Mouse (Mus musculus) thymus, postnatal 10 days (tissue): ENCODE measurements around the gene Memo1.

ENCODE experiments used
- DNase-seq, 2 experiments: peaks; one replicate each; pipeline ENCODE4 v3.0.0; 2021; ENCODE audit warnings: low spot score in 2 of 2

Memo1 gene

DNA sequence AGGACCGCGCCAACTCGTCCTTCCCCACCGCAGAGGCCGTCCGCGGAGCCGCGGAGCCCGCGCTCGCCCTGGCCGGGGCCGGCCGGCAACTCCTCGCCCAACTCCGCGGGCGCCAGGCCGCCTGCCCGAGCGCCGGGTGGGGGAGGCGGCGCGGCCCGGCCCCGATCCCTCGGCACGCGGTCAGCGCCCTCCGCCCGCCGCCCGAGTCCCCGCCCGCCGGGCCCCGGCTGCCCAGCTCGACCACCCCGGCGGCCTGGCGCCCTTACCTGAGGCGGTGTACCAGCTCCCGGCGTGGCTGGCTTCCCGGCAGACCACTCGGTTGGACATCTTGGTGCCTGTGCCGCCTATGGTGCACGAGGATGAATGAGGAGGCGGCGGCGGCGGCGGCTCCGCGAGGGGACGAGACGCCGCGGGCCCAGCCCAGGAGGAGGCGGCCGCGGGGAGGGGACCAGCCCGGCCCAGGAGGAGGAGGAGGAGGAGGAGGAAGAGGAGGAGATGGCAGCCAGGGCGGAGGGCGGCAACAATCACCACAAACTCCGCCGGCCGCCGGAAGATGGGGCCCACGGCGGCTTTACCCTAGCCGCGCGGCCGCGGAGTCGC, 795 bp downstream of the Memo1 start:
- DNase-seq: peak; percentile 66 to 72

DNA sequence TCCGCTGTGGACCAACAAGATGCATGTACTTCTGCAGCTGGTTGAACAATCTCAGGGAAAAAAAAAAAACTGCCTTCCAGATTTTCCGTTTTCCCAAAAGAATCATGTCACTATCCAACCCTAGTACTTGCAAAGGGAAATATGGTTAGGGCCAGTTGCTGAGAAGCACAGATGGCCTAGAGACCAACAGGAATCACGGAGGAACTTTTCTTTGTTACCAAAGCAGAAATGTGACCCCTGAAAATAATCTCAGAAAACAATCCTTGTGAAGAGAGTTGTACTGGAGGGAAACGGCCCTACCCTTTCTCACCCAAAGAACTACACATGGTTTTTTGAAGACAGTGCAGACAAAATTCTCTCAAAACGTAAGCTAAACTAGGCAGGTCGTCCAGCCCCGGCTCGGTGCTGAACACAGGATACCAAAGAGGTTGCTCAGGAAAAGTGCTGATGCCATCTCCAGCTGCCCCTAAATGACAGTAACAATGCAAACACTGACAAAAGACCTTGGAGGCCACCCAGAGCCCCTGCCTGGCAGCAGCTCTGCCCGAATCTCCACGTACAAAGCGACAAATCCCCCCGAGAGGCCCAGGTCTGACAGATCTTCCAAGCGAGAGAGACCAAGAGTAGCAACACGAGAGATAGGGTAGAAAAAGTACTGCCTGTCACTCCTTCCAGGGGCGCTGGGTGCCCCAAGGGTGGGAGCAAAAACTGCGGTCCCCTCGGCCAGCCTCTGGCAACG, 1.5 kb downstream of the Memo1 start:
- DNase-seq: peak; percentile 26 to 35

DNA sequence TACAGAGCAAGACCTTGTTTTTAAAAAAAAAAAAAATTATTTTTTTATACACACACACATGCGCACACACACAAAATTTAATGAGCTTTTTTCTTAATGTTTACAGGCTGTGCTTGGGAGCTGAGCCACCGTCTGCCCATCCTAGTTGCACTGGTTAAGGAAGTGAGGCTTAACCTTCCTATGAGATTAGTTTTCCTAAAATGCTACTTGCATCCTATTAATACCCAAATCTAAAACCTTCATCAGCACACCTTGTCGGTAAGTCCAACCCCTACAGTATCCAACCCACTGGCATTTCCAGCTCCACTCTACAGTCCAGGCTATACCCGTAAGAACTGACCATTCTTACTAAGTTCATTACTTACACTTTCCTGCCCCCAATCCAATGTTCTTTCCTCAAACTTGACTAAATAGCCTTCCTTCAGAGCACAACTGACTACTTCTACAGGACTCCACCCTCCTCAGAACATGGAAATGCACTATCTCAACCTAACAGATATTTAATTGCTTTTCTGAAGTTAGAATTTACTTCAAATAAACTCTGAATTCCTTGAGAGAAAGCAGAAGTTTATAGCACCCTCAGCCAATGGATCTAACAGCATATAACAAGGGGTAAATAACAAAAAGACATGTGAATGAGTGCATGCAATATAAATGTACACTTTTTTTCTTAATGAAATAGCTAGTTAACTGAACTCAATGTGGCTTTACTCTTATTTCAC, 3.5 kb downstream of the Memo1 start:
- DNase-seq: no peak

DNA sequence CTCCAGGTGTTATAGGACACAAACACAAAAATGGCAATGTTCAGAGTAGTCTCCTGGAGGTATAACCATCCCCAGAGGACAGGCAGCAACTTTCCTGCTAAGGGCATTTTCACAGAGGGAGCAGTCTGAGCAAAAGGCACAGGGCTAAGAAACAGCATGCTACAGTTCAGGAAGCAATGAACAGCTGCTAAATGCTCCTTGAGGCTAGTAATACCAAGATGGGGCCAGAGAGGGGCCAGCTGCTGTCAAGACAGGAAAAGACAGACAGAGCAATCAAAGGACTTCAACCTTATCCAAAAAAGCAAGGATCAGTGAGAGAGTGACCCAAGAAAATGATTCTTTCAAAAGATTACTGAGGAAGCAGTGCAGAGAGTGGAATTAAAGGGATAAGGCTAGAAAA, 4.5 kb downstream of the Memo1 start:
- no peak for DNase-seq

DNA sequence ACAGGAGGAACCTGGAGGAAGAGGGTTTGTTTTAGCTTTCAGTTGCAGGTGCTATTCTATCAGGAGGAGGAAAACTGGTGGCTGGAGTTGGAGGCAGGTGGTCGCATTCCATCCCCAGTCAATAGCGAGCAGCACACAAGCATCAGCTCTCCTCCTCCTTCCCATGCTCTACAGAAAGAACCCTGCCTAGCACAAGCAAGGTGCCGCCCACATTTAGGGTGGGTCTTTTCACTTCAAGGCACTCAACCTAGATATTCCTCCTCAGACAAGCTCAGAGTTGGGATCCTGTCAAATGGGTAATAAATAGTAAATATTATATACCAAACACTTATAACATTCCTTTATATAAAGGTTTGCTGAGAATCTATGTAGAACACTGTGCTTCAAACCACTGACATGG, 5.1 kb downstream of the Memo1 start:
- no peak for DNase-seq

DNA sequence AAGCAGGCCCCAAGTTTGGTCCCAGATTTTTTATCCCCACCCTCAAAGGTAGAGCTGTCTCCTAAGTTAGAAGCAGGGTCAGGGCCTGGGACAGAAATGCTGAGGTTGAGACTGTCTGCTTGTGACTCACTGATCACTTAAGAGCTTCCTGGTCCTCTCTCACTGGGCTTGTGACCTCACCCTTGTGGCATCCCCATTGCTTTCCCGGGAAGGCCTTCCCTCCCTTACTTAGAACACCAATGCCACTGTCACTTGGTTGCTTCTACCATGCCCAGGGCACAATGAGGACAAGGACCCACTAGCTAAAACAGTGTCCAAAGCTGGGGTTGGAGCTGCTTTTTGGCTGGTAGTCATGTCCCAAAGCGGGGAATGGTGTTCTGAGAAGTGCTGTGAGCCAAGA, 6.7 kb downstream of the Memo1 start:
- DNase-seq: no peak

DNA sequence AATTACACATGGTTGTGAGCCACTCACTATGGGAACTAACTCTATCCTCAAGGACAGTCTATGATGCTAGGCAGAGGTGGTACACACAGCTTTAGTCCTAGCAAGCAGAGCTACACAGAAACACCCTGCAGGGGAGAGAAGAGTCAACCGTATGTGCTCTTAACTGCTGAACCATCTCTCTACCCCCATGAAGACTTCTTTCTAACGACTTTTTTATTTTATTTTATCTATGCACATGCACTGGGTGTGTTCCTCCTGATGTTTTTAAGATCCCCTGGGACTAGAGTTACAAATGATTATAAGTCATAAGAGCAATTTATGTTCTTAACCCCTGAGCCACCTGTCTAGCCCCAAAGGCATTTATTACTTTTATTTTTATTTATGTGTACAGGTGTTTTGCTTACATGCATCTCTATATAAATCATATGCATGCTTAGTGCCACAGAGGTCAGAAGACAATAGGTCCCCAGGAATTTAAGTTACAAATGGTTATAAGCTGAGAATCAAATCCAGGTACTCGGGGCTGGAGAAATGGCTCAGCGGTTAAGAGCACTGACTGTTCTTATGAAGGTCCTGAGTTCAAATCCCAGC, 9.1 kb downstream of the Memo1 start:
- DNase-seq: no peak

DNA sequence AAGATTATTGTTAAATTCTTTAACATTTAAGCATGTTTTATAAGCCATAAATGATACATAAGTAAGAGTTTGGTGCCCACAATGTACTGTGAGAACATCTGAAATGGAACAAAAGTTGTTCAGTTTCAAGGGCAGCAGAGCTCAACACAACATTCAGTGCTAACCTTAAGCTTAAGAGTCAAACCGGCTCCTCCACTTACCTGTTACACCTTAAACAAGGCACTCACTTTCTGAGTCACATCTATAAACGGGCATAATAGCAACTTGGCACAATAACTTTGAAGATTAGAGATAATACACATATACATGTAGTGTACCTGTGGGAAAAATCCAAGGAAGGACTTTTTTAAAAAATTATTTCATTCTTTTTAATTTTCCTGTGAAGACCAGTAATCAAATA, 9.6 kb downstream of the Memo1 start:
- no peak for DNase-seq

DNA sequence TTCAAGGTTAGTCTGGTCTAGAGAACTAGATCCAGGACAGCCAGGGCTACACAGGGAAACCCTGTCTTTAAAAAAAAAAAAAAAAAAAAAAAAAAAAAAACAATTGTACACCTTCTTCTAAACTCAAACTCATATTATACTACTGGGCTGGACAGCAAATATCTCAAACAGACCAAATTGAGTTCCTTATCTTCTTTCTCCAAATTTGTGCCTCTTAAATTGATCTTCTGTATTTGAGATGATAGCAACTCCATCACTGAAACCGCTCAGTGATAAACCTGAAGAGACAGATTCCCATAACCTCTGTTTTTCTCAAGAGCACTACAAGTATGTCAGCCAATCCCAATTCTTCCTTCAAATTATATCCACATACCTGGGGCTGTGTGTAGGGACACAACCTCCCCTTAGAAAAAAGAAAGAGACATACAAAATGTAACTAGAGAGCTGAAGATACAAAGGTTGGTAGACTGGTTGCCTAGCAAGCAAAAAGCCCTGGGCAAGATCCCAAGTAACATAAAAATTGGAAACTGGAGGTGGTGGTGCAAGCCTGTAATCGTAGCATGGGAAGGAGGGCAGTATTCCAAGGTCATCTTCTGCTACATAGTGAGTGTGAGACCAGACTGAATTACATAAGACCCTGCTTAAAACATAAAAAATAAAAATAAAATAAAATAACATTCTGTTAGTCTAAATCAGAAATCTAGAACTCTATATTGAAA, 10.8 kb downstream of the Memo1 start:
- DNase-seq: no peak

DNA sequence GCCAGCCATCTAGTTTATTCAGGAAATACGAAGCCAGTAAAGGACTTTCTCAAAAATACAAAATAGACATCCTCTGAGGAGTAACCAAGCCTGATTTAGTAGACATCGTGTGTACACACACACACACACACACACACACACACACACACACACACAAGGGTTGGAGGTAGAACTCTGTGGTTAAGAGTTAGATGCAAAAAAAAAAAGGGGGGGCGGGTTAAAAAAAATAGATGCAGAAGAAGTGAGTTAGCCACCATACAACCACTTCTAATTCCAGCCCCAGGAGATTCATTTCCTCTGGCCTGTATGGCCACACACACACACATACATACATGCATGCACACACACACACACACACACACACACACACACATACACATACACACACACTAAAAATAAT, 13.3 kb downstream of the Memo1 start:
- DNase-seq: no peak

DNA sequence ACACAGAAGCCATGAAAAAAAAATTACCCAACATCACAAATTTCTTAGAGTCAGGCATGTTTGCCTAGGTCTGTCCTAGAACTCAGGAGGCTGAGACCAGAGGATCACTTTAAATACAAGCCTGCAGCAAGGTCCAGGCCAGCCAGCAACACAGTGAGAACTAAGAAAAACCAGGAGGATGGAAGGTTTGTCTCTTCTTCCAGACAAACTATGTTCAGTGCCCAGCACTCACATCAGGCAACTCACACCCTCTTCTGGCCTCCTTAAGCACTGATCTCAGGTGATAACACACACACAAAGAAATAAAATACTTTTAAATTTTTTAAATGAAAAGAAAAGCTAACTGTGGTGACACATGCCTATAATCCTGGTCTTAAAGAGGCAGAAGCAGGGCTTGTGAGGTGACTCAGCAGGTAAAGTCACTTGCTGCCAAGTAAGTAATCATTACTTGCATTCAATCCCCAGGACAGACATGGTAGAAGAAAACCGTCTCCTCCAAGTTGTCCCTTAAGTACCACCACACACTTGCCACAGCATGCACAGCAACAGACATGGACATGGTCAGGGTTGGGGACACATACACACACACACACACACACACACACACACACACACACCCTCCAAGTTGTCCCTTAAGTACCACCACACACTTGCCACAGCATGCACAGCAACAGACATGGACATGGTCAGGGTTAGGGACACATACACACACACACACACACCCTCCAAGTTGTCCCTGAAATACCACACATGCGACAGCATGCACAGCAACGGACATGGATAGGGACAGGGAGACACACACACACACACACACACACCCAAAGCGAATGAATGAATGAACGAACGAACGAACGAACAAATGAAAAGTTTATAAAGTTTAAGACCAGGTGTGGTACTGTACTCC, 16.1 kb downstream of the Memo1 start:
- DNase-seq: no peak

DNA sequence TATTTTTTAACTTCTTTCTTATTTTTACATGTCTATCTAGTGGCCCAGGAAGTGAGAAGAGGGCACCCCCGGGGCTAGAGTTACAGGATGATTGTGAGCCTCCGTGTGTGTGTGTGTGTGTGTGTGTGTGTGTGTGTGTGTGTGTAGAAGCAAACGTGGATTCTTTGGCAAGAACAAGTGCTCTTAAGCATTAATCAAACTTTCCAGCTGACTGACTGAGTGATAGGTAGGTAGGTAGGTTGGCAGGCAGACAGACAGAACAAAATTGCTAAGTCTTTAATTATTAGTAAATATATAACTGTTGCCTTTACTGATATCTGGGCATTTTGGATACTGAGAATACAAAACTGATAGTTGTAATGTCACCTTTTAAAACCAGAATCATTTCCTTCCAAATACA, 20.9 kb downstream of the Memo1 start:
- DNase-seq: no peak

DNA sequence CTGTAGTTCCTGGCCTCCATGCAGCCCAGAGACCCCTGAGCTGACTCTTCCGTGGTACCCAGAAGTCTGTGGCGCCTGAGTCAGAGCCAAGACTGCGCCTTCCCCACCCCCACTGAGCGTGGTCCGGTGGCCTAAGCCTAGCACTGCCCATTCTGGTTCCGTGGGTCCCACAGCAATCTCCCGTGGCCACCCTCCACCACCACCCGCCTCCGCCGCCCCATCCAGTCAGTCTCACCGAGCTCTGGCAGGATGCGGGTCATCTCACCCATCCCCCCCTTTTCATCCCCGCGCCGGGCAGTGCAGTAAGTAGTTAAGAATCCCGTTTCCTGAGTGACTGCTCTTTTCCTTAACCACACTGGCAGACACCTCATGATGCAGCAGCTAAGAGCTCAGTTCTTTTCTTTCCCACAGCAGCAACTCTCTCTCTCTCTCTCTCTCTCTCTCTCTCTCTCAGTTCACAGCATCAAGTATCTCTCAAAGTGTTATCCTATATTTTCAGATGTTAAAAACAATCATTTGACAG, 22.6 kb downstream of the Memo1 start:
- no peak for DNase-seq

DNA sequence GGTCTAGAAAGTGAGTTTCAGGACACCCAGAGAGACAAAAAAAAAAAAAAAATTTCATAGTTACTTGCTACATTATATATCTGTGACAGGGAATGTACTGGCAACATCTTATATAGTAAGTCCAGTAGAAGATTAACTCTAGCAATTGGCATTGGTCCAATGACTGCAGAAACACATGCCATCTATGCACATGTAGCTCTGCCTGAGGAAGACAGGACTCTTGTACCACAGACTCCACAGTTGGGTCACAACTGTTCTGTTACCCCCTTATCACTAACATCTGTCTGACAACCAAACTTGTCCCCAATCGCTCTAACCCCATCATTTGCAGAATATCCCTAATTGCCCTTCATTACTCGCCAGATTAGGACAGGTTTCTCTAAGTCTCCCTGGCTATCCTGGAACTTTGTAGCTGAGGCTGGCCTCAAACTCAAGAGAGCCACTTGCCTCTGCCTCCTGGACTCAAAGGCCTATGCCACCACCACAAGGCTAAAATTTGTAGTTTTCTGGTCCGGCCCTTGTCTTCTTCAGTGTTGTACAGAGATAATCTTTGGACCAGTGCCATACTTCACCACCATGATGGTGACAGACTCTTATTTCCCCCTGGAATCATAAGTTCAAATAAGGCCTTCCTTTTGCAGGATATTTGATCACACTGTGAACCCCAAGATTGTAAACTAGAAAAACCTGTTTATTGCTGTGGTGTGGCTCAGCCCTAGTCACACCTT, 23.6 kb downstream of the Memo1 start:
- DNase-seq: no peak

DNA sequence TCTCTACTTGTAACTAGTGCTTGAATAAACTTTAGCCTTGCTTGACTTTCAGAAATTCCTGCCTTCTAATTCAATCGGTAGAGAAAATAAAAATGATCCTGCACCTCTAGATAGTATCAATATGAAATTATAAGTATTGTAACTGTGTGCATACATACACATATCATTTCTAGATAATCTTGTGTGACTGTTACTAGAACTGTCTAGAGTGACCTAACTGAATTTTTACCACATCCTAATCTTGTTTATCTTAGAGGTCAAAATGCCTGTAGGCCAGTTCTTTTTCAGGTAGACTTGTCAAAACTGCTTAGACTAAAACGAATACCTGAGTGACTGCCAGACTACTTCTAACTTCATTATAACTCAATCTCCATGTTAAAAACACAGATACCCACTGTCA, 25.1 kb downstream of the Memo1 start:
- DNase-seq: no peak

DNA sequence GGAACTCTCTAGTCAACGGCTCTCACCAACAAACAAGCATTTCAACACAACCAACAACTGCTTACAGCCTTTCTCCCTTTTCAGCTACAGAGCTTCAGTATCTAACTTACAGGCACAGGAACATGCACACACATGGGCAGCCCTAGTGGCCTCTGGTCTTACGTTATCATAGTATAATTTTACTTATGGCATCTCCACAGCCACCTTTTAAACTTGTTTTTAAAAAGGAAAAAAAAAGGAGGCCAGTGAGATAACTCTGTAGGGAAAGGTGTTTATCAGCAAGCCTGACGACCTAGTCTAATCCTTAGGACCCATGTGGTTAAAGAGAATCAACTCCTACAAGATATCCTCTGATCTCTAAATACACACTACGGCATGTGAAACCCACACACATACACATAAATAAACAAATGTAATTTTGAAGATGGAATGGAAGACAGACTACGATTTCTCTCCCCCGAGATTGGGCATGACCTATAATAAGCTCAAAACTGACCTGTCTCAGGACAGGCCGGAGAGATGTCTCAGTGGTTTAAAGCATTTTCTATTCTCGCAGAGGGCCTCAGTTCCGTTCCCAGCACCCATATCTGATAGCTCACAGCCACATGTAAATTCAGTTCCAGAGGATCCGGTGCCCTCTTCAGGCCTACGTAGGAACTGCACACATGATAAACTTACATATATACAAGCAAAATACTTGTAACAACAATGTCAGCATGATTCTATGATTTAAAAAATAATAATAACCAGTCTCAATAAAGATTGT, 27.7 kb downstream of the Memo1 start:
- DNase-seq: no peak

DNA sequence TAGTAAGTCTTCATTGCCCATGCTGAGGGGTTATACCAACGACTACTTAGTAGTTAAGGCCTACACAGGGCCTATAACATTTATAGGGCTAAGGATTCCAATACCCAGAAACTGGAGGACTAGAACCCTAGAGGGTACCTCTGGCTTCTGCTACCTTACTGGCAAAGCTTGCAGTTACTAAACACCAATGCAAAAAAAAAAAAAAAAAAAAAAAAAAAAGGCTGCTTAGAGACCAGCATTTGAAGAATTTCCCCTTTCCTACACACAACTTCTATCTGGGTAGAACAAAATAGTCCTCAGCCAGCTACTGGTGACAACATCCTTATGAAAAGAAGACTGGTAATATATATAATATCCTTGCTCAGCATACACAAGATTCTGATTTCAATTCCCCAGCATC, 29.7 kb downstream of the Memo1 start:
- DNase-seq: no peak

DNA sequence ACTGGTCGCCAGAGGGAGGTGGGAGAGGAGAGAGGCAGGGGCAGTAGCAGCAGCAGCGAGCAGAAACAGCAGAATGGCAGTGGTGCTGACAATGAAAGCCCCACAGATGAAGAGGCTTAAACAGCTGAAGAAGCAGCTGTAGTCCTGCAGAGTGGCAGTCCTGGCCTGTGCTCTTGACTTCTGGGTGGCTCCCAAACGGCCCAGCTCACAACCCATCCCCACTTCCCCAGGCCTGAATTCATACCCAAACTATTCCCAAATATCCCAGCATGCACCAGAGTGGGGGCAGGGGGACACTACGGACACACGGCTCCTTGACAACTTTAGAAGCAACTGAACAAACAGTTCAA, 30.2 kb downstream of the Memo1 start:
- no peak for DNase-seq

DNA sequence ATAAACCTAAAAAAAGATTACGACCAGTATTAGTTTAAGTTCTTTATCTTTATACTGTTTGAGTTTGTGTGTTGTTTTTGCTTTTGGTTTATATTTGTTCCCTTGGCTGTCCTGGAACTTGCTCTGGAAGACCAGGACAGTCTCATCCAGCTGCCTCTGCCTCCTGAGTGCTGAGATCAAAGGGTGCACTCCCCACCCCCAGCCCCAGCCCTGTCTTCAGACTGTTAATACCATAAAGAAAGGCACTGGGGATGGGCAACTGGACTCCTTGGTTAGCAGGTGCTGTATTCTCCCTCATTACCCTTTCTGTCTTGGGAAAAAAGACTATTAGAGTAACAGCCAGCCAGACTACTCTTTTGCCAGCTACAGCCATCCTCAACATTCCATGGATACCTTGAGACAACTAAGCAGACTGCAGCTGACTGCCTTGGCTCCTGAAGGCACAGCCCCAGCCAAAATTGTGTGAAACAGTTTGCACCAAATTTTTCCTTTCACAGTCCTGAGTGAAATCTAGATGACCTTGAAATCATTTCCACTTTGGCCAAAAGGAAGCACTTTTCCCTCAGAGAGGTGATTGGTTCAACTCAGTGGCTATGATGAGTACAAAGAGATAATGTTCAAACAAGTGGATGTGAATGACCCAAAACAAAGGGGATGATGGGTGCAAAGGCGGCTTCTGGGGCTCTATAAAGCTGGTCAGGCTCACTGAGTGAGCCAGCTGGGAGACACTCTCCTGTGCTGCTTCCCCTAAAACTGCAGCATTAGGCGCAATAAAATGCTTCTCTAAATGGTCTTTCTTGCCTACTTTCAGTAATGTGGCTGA, 30.8 kb downstream of the Memo1 start:
- no peak for DNase-seq
